Mouse (Mus musculus) liver, embryonic 14.5 days (tissue): ENCODE measurements around the gene Olfr782.
"Not testable (repeated sequence)": the region's sequence is repeated elsewhere in the genome, so short reads cannot be mapped to it uniquely, and the experiment has no call there.

ENCODE experiments used
- CTCF ChIP-seq: IDR thresholded peaks from 2 replicates; pipeline ENCODE4 v1.5.1; 2016; ENCODE audit warnings: antibody characterized with exemption, low read depth, control low read depth
- EP300 ChIP-seq: IDR thresholded peaks from 2 replicates; pipeline ENCODE4 v1.6.1; 2016; ENCODE audit warnings: antibody characterized with exemption, low read depth

DNA sequence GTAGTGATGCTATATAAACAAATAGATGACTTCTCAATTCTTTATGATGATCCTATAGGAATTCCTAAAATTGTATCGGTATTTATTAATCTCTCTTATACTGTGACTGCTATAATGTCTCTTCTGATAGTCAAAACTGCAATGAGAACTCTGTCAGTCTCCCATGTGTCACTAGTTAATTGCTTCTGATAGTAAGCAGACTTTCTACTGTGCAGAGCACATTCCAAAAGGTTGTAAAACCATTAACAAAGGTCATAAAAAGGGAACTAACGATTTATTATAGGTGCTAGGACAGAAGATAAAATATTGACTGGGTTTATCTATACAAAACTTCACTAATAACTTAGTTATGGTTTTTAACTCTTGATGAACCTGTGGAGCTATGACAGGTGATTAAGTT, 3.8 kb downstream of the Olfr782 start:
- not testable (repeated sequence) for TF ChIP-seq CTCF, EP300
